Mouse (Mus musculus): Measurements from ENCODE around the gene Gm21987.

DNA sequence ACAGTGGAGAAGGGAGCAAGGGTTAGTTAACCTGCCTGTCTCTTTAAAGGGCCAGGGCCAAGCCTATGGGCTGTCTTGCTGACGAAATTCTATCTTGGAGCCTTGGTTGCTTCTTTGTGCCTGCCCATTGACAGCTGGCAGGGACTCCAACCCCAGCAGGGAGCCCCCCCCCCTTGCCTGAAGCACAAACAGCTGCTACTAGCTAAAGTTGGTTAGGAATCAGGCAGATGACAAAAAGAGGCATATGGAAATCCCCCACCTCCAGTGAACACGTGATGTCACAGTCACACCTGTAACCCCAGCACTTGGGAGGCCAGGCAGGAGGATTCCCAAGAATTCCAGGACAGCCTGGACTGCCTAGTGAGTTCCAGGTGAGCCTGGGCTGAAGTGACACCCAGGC lies 13.5 kb downstream of the Gm21987 start:
- TF ChIP-seq CTCF (IDR thresholded peaks at IDR 0.05; ENCODE audit: borderline replicate concordance, control insufficient read depth, extremely low read depth, insufficient read depth, low read length, poor library complexity) (no peak), POLR2A (IDR thresholded peaks at IDR 0.05; ENCODE audit: control insufficient read depth, extremely low read depth, insufficient read depth, low read length, poor library complexity) (no peak)
